Mouse (Mus musculus) hindbrain, embryonic 15.5 days (tissue): ENCODE data around the gene Noxo1. TPM values are rescaled to one million over a fixed set of nuclear protein-coding genes. Genes with fewer than 3 reads are reported as not detected.
A peak's percentile ranks its signal among the peaks of the same experiment; 100 is the strongest.
"Not testable (repeated sequence)": the region's sequence is repeated elsewhere in the genome, so short reads cannot be mapped to it uniquely, and the experiment has no call there.

ENCODE experiments used
- ATAC-seq: fragments of 200-750 bp; cut with Nextera tagmentation; 2 replicates; pipeline ENCODE4 v1.8.0; 2017; ENCODE audit warnings: low read depth, moderate number of reproducible peaks, moderate TSS enrichment; ENCODE audit not compliant: low FRiP score
- H3K27ac ChIP-seq: fragments of 300-500 bp; sonication (generic); replicated peaks from 2 replicates; pipeline ENCODE4 v1.5.1; 2015; ENCODE audit warnings: mild to moderate bottlenecking, inconsistent platforms
- H3K27me3 ChIP-seq: fragments of 300-500 bp; sonication (generic); 2 replicates; pipeline ENCODE4 v1.6.1; 2015; ENCODE audit warnings: control low read depth, inconsistent platforms
- H3K36me3 ChIP-seq: fragments of 300-500 bp; sonication (generic); 2 replicates; pipeline ENCODE4 v1.6.1; 2015; ENCODE audit warnings: control low read depth, inconsistent platforms
- H3K4me1 ChIP-seq: fragments of 300-500 bp; sonication (generic); replicated peaks from 2 replicates; pipeline ENCODE4 v1.6.1; 2015; ENCODE audit warnings: control low read depth, inconsistent platforms
- H3K4me2 ChIP-seq: fragments of 300-500 bp; sonication (generic); 2 replicates; pipeline ENCODE4 v1.6.1; 2015; ENCODE audit warnings: moderate library complexity, mild to moderate bottlenecking, inconsistent platforms
- H3K4me3 ChIP-seq: fragments of 300-500 bp; sonication (generic); 2 replicates; pipeline ENCODE4 v1.5.1; 2015; ENCODE audit warnings: mild to moderate bottlenecking, inconsistent platforms
- H3K9ac ChIP-seq: fragments of 300-500 bp; sonication (generic); 2 replicates; pipeline ENCODE4 v1.6.1; 2015; ENCODE audit warnings: inconsistent platforms
- H3K9me3 ChIP-seq: fragments of 300-500 bp; sonication (generic); 2 replicates; pipeline ENCODE4 v1.6.1; 2016; ENCODE audit warnings: control low read depth, inconsistent platforms
- WGBS: fragments of 180-500 bp; shearing (Covaris S2); methylation state at CpG from one replicate; pipeline ENCODE4 v1.1.7; 2015; 5-methylcytosine and 5-hydroxymethylcytosine counted together
- polyA plus RNA-seq: library from polyadenylated mRNA; unstranded; fragments of >200 nt; fragmentation: Nextera tagmentation; extraction: Ambion mirVana; gene quantifications from 2 replicates; pipeline ENCODE4 v1.2.1, GENCODE M21; 2015

Noxo1 gene
- polyA plus RNA-seq, 1 experiment from 2014 or later: 2.3 TPM

DNA sequence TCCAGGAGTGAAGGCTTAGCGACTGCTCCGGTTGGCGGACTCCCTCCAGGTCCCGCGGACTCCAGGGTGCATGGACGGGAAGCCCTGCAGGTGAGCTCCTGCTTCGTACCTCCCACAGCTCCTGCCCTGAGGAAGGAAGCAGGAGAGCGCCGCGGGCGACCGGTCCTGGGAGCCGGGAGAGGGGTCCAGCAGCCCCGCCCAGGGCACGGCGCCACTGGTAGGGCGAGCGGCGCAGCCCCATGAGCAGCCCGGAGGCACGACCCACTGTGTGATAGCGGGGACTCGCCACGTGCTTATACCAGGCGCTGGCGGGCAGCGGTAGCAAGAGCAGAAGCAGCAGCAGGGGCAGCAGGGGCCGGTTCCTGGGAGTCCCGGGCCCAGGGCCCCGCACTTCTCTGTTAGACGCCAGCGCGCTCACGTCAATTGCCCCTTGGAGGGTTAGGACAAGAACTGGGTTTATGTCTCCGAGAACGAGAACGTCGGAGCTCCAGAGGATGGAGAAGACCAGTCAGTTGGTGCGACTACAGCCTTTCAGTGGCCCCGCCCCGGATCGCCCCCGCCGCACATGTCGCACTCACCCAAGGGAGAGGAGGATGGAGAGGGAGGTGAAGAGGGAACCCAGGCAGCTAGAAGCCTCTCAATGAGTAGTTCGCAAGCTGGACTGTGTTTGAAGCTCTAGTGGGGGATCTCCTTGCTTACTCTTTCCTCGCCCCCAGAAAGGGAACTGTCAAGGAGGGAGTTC lies 37.8 kb upstream of the Noxo1 start, which contains the start of gene Npw:
Gene Npw, minus strand, starts transcription at position 441 of the 742 bp plus-strand sequence.
- Histone ChIP-seq H3K27me3 (peaks cover 40% of the 10 kb centered on the region), H3K4me3 (peak within 1 kb of the TSS; percentile 31), H3K9ac (peak within 1 kb of the TSS; percentile 31; the same call in 1 of the 2 replicates), H3K9me3 (no peaks in the 10 kb centered on the region), H3K4me2 (peak within 1 kb of the TSS; percentile 64), H3K27ac (no peak within 1 kb of the TSS), H3K36me3 (no peaks in the 10 kb centered on the region), H3K4me1 (peaks cover 15% of the 10 kb centered on the region)
- WGBS: 2% methylated on average over 45 of the region's 47 CpGs
- ATAC-seq: no peak

DNA sequence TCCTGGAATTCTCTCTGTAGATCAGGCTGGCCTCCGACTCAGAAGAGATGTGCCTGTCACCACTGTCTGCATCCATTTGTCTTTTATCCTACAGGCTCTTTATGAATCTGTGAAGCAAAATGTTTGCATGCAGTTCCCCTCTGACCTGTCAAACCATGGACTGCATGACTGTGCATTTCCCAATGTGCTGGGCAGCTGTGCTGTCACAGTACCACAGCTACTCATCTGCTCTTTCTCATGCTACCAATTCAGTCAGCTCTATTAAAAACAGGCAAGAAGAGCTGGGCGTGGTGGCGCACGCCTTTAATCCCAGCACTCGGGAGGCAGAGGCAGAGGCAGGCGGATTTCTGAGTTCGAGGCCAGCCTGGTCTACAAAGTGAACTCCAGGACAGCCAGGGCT lies 29.0 kb upstream of the Noxo1 start:
- H3K27me3 ChIP-seq, H3K36me3 ChIP-seq, H3K4me3 ChIP-seq, H3K9me3 ChIP-seq, H3K9ac ChIP-seq, H3K4me2 ChIP-seq, ATAC-seq, H3K27ac ChIP-seq: not testable (repeated sequence)
- 71% methylated on average over 7 of the region's 7 CpGs for WGBS
- peaks cover 26% of the 10 kb centered on the region for H3K4me1 ChIP-seq

DNA sequence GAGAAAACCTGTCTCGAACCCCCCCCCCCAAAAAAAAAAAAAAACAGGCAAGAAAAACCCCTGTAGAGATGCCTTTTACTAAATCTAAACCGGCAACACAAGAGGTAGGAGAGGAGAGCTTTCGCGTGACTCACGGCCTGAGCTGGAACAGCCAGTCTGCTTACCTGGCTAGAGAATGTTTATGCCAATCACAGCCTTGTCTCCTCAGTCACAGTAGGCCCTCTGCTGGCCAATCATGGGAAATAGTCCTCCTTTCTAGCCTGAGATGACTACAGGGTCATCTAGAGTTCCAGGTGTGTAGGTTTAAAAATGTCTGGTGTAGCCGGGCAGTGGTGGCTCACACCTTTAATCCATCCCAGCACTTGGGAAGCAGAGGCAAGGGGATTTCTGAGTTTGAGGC lies 28.6 kb upstream of the Noxo1 start:
- H3K36me3 ChIP-seq: no peaks in the 10 kb centered on the region
- WGBS: 26% methylated on average over 6 of the region's 6 CpGs
- no peaks in the 10 kb centered on the region for H3K27me3 ChIP-seq
- H3K27ac ChIP-seq: no peak overlapping the region
- H3K9me3 ChIP-seq: no peaks in the 10 kb centered on the region
- no peak overlapping the region for H3K4me2 ChIP-seq
- ATAC-seq: no peak
- no peak overlapping the region for H3K4me3 ChIP-seq
- H3K4me1 ChIP-seq: peaks cover 30% of the 10 kb centered on the region
- H3K9ac ChIP-seq: no peak overlapping the region

DNA sequence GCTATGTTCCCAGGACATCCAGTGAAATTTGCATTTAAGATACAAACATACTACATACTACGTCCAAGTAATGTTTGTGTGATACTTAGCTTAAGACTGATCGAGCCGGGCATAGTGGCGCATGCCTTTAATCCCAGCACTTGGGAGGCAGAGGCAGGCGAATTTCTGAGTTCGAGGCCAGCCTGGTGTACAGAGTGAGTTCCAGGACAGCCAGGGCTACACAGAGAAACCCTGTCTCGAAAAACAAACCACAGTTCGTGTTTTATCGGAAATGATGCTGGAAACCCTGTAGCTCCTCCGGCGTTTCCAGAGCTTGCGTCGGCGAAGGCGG lies 26.9 kb upstream of the Noxo1 start:
- 8% methylated on average over 15 of the region's 15 CpGs for WGBS
- ATAC-seq: peak; percentile 42

DNA sequence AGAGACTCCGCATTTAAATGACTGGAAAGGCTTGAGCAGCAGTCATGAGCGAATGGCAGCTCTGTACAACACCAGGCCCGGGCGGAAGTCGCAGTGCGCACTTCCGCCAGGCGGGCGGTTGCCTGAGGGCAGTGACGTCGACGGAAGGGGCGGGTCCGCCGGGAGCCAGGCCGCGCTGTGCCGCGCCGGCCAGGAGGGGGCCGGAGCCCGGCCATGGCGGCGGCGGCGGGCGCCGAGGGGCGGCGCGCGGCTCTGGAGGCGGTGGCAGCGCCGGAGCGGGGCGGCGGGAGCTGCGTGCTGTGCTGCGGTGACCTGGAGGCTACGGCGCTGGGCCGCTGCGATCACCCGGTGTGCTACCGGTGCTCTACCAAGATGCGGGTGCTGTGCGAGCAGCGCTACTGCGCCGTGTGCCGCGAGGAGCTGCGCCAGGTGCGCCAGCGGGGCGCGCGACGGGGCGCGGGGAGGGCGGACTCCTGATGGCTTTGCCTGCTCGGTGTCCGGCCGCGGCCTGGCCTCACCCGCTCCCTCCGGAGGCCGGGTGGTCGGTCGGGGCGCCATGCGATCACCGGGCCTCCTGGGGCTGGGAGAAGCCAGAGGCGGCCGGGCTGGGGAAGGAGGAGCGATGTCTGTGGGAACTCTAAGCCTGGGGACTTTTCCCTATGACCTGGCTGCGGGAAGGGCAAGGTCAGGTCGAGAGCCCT lies 26.3 kb upstream of the Noxo1 start, which contains the start of gene Zfp598:
Gene Zfp598, plus strand, starts transcription at position 143 of the 701 bp plus-strand sequence.
- Histone ChIP-seq H3K4me3 (peak within 1 kb of the TSS; percentile 95), H3K36me3 (no peaks in the 10 kb centered on the region), H3K4me2 (peak within 1 kb of the TSS; percentile 73), H3K9ac (peak within 1 kb of the TSS; percentile 97), H3K27me3 (no peaks in the 10 kb centered on the region), H3K4me1 (peaks cover 36% of the 10 kb centered on the region), H3K27ac (peak within 1 kb of the TSS; percentile 85), H3K9me3 (no peaks in the 10 kb centered on the region)
- peak; percentile 97 for ATAC-seq
- under 1% methylated on average over 58 of the region's 80 CpGs for WGBS

More for the DNA sequence above, 26.9 kb upstream of the Noxo1 start:
- Histone ChIP-seq H3K4me2 (peak overlapping the region; percentile 73), H3K9ac (peak overlapping the region; percentile 97), H3K4me1 (peaks cover 36% of the 10 kb centered on the region), H3K4me3 (peak overlapping the region; percentile 95), H3K27ac (peak overlapping the region; percentile 85)
- not testable (repeated sequence) for H3K9me3 ChIP-seq, H3K36me3 ChIP-seq, H3K27me3 ChIP-seq

DNA sequence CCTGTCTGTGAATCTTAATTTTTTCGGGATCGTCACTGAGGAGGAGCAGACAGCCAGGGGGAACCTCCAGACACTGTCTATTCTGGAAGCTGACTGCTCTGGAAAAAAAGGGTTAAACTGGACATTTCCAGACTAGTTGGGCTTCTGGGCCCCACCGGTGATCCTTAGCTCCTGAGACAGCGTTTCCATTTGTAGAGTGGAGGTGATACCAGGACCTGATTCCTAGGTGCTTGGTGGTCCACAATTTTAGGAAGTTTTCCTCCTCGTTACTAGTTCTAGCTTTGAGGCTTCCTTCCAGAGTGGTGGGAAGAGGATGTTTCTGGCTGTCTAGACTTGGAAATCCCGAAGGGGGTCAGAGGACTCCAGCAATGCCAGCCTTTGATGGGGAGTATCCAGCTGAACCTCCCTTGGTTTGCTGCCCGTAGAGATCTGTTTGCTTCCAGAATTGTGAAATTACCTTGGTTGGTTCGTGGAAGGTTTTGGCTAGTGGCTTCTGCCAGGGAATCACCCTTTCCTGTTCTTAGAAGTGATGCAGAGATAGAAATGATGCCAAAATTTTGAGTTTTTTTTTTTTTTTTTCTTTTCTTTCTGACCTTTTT lies 25.7 kb upstream of the Noxo1 start:
- 13% methylated on average over 8 of the region's 8 CpGs for WGBS
- peaks cover 36% of the 10 kb centered on the region for H3K4me1 ChIP-seq
- H3K27ac ChIP-seq: peak overlapping the region; percentile 85
- no peaks in the 10 kb centered on the region for H3K27me3 ChIP-seq
- H3K4me2 ChIP-seq: peak overlapping the region; percentile 73
- H3K36me3 ChIP-seq: no peaks in the 10 kb centered on the region
- no peaks in the 10 kb centered on the region for H3K9me3 ChIP-seq
- no peak for ATAC-seq
- H3K9ac ChIP-seq: peak overlapping the region; percentile 97
- H3K4me3 ChIP-seq: peak overlapping the region; percentile 95

DNA sequence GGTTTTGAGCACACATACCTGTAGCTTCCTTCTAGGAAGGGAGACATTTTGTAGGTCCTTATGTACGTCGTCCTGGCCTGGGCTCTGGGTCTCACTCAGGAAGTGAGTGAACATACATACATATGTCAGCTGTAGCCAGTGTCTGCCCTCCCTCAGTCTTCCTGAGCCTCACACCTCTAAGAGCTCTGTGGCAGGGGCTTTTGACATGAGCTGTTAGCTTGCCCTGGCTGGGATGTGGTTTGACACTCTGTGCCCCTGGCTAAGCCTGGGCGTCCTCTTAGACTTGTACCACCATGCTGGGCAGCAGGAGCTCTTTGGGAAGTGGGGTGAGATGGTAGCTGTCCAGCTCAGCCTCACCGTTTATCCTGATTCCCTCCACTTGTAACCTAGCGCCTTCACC lies 24.7 kb upstream of the Noxo1 start:
- Histone ChIP-seq H3K9me3 (no peaks in the 10 kb centered on the region), H3K4me3 (no peak overlapping the region), H3K4me1 (peaks cover 36% of the 10 kb centered on the region), H3K4me2 (peak overlapping the region; percentile 73), H3K36me3 (no peaks in the 10 kb centered on the region), H3K9ac (0 out of 2 replicates have a peak overlapping the region, but pooled peaks have one; percentile 97), H3K27me3 (no peaks in the 10 kb centered on the region), H3K27ac (no peak overlapping the region)
- ATAC-seq: no peak
- 79% methylated on average over 5 of the region's 5 CpGs for WGBS

DNA sequence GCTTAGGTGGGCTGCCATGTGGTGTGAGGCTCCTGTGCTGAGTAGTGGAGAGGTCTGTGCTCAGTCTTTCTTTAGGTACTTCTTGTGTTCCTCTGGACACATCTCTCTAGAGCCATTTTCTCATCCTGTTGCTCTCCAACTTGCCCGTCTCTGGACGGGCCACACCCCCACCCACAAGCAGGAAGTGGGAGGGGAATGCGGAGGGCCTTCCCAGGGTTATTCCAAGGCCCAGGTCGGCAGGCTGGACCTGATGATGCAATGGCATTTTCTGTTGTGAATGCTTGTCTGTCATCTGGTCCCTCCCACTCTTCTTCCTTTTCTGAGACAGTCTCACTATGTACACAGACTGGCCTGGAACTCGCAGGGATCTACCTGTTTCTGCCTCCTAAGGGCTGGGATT lies 23.9 kb upstream of the Noxo1 start:
- 32% methylated on average over 5 of the region's 5 CpGs for WGBS
- Histone ChIP-seq H3K27me3 (no peaks in the 10 kb centered on the region), H3K4me3 (no peak overlapping the region), H3K9ac (no peak overlapping the region), H3K9me3 (no peaks in the 10 kb centered on the region), H3K36me3 (0 out of 2 replicates have a peak, but pooled peaks cover 8% of the 10 kb centered on the region), H3K27ac (no peak overlapping the region), H3K4me1 (peaks cover 36% of the 10 kb centered on the region), H3K4me2 (peak overlapping the region; percentile 5; the same call in 1 of the 2 replicates)
- ATAC-seq: no peak

DNA sequence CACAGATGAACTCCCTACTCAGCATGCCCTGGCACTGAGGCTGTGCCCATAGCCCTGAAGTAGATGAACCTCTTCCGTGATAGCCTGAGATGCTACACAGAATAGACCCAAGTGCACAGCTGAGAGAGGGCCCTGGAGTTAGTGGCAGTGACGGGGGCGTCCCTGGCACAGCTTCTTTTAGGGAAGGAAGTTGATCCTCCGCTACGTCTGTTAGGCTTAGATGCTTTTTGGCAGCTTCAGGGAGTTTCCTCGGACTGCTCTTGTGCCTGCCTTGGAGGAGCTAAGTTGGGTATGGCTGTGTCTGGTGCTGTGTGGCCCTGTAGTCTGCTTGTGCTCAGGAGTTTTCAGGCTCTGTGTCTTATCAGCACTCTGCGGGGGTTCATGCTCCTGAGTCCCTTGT lies 21.8 kb upstream of the Noxo1 start:
- Histone ChIP-seq H3K4me1 (peaks cover 28% of the 10 kb centered on the region), H3K9me3 (no peaks in the 10 kb centered on the region), H3K4me3 (no peak overlapping the region), H3K27ac (no peak overlapping the region), H3K36me3 (peaks cover 28% of the 10 kb centered on the region), H3K9ac (no peak overlapping the region), H3K27me3 (no peaks in the 10 kb centered on the region), H3K4me2 (no peak overlapping the region)
- ATAC-seq: no peak
- 87% methylated on average over 7 of the region's 7 CpGs for WGBS

DNA sequence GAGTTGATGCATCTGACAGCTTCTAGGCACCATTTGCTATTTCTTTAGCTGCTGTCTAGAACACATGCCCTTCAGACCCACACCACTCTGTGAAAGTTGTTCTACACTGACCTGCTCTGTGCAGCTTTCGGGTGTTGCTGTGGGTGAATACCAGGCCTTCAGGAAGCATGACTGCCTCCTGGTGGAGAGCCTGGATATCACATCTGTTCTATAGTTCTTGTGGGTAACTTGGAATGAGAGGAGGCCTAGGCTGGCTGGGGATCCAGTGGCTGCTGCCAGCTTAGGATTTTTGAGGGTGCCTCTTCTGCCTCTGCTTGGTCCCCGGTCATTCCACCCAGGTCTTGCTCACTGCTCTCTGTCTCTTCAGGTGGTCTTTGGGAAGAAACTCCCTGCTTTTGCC lies 19.8 kb upstream of the Noxo1 start:
- H3K27ac ChIP-seq: no peak overlapping the region
- H3K9me3 ChIP-seq: no peaks in the 10 kb centered on the region
- 61% methylated on average over 2 of the region's 2 CpGs for WGBS
- H3K36me3 ChIP-seq: peaks cover 40% of the 10 kb centered on the region
- no peak overlapping the region for H3K9ac ChIP-seq
- H3K4me3 ChIP-seq: no peak overlapping the region
- peaks cover 18% of the 10 kb centered on the region for H3K4me1 ChIP-seq
- no peaks in the 10 kb centered on the region for H3K27me3 ChIP-seq
- no peak overlapping the region for H3K4me2 ChIP-seq
- no peak for ATAC-seq

DNA sequence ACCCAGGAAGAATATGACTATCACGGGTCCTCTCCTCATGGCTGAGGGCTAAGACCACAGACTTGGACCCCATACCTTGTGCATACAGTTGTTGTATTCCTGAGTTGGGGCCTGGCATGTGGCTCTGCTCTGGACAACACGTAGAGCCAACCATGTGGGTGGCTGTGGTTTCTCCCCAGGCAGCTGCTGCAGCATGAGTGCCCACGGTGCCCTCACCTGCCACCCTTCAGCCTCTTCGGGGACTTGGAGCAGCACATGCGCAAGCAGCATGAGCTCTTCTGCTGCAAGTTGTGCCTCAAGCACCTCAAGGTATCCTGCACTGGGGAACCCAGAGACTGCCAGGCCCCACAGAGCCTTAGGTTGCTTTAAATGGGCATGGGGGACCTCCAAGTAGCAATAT lies 19.2 kb upstream of the Noxo1 start:
- Histone ChIP-seq H3K4me3 (no peak overlapping the region), H3K27me3 (no peaks in the 10 kb centered on the region), H3K4me2 (no peak overlapping the region), H3K9ac (no peak overlapping the region), H3K27ac (no peak overlapping the region), H3K9me3 (no peaks in the 10 kb centered on the region), H3K4me1 (peaks cover 11% of the 10 kb centered on the region), H3K36me3 (peaks cover 46% of the 10 kb centered on the region)
- ATAC-seq: no peak
- WGBS: 93% methylated on average over 5 of the region's 5 CpGs

DNA sequence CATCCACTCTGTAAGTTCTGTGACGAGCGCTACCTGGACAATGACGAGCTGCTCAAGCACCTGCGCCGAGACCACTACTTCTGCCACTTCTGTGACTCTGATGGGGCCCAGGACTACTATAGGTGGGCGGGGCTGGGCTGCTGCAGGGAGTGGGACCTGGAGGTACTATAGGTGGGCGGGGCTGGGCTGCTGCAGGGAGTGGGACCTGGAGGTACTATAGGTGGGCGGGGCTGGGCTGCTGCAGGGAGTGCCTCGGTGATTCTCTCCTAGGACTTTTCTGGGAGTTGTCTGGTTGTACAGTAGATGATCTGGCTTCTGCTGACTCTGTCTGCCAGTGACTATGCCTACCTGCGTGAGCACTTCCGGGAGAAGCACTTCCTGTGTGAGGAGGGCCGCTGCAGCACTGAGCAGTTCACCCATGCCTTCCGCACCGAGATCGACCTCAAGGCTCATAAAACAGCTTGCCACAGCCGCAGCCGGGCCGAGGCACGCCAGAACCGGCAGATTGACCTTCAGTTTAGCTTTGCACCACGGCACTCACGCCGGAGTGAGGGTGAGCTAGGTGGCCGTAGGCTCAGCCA lies 18.4 kb upstream of the Noxo1 start:
- Histone ChIP-seq H3K27ac (no peak overlapping the region), H3K27me3 (no peaks in the 10 kb centered on the region), H3K9ac (no peak overlapping the region), H3K9me3 (no peaks in the 10 kb centered on the region), H3K4me2 (no peak overlapping the region), H3K36me3 (peaks cover 48% of the 10 kb centered on the region), H3K4me1 (peaks cover 4% of the 10 kb centered on the region; the same call in 1 of the 2 replicates), H3K4me3 (no peak overlapping the region)
- 93% methylated on average over 24 of the region's 24 CpGs for WGBS
- ATAC-seq: no peak
